Mouse (Mus musculus) cerebellum, adult 2 months (tissue): ENCODE data around the gene Spag5.

Experiments used
- CTCF ChIP-seq: fragments of 200-500 bp; IDR thresholded peaks from 2 replicates; pipeline ENCODE4 v1.5.1; 2011; ENCODE audit warnings: low read depth, mild to moderate bottlenecking, control low read depth, low read length, moderate library complexity, borderline replicate concordance; ENCODE audit not compliant: insufficient read depth
- POLR2A ChIP-seq: fragments of 200-500 bp; IDR thresholded peaks from 2 replicates; pipeline ENCODE4 v1.6.1; 2011; ENCODE audit warnings: low read length, control low read depth, borderline replicate concordance; ENCODE audit not compliant: insufficient read depth

DNA sequence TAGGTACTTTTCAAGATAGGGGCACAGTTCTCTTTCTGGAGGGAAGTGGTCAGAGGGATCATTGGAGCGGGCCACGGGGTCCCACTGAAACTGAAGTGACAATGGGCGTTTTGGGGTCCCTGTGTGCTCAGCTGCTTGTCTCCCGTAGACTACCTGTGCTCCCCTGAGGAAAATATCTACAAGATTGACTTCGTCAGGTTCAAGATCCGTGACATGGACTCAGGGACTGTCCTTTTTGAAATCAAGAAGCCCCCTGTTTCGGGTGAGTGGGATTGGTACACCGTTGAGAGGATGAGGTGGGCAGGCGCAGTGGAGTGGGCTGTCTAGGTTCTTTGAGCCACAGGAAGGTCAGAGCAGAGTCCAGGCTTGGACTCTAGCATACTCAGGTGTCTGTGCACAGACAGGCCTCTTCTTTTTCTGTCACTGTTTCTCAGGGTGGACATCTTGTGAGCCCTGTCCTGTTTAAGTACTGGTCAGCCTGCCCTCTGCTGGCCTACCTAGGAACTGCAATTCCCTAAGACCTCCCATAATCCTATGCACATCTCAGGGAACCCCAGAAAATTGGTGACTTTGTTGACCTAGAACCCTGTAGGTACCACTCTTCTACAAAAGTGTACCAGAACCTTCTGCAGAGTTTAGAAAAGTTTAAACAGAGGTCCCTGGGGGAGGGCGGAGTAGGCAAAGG lies 45.9 kb downstream of the Spag5 start:
- TF ChIP-seq CTCF (peak; percentile 86), POLR2A (no peak)
